Mouse (Mus musculus) heart, embryonic 12.5 days (tissue): Measurements from ENCODE around the gene Esrrb. TPM values are rescaled to one million over a fixed set of nuclear protein-coding genes. Genes with fewer than 3 reads are reported as not detected.

Source experiments
- ATAC-seq: fragments of 200-750 bp; cut with Nextera tagmentation; 2 replicates; pipeline ENCODE4 v1.8.0; 2017; ENCODE audit warnings: moderate TSS enrichment, moderate library complexity; ENCODE audit not compliant: insufficient number of reproducible peaks, low FRiP score
- H3K27ac ChIP-seq: fragments of 300-500 bp; sonication (generic); 2 replicates; pipeline ENCODE4 v1.5.1; 2016; ENCODE audit warnings: mild to moderate bottlenecking, moderate library complexity; ENCODE audit not compliant: poor library complexity, severe bottlenecking
- H3K27me3 ChIP-seq: fragments of 300-500 bp; sonication (generic); replicated peaks from 2 replicates; pipeline ENCODE4 v1.6.1; 2016; ENCODE audit warnings: mild to moderate bottlenecking, moderate library complexity
- H3K36me3 ChIP-seq: fragments of 300-500 bp; sonication (generic); 2 replicates; pipeline ENCODE4 v1.6.1; 2016; ENCODE audit warnings: mild to moderate bottlenecking, moderate library complexity
- H3K4me1 ChIP-seq: fragments of 300-500 bp; sonication (generic); replicated peaks from 2 replicates; pipeline ENCODE4 v1.6.1; 2016; ENCODE audit warnings: mild to moderate bottlenecking
- H3K4me2 ChIP-seq: fragments of 300-500 bp; sonication (generic); 2 replicates; pipeline ENCODE4 v1.6.1; 2016; ENCODE audit warnings: mild to moderate bottlenecking, moderate library complexity
- H3K4me3 ChIP-seq: fragments of 300-500 bp; sonication (generic); 2 replicates; pipeline ENCODE4 v1.5.1; 2016; ENCODE audit warnings: mild to moderate bottlenecking
- H3K9ac ChIP-seq: fragments of 300-500 bp; sonication (generic); 2 replicates; pipeline ENCODE4 v1.6.1; 2016; ENCODE audit warnings: mild to moderate bottlenecking, moderate library complexity
- H3K9me3 ChIP-seq: fragments of 300-500 bp; sonication (generic); replicated peaks from 2 replicates; pipeline ENCODE4 v1.6.1; 2016; ENCODE audit warnings: mild to moderate bottlenecking, moderate library complexity
- WGBS: fragments of 180-500 bp; shearing (Covaris S2); methylation state at CpG from one replicate; pipeline ENCODE4 v1.1.7; 2016; 5-methylcytosine and 5-hydroxymethylcytosine counted together
- polyA plus RNA-seq: library from polyadenylated mRNA; unstranded; fragments of >200 nt; fragmentation: Nextera tagmentation; extraction: Ambion mirVana; gene quantifications from 2 replicates; pipeline ENCODE4 v1.2.1, GENCODE M21; 2016

Esrrb gene
- polyA plus RNA-seq, 1 experiment from 2014 or later, result 3.5 TPM

DNA sequence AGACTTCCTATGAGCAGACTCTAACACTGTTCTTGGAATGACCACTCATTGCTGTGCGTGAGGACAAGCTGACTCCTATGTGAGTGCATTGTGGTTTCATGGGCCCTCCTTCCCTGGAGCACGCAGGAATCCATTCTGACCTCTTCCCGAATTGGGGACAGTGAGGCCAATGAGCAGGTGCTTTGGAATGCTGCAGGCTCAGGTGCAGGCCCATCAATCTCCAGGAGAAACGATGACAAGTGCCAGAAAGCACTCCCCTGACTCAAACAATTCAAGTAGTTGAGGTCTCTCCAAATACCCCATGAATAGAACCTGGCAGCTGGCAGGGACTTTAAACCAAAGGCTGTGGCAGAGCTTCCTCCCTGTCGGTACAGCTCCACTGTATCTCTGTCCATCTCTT, 3.4 kb downstream of the Esrrb start:
- H3K4me2 ChIP-seq, result no peak overlapping the region
- WGBS, result 23% methylated on average over 5 of the region's 5 CpGs
- no peak overlapping the region for H3K9ac ChIP-seq
- no peak overlapping the region for H3K4me3 ChIP-seq
- H3K9me3 ChIP-seq, result no peaks in the 10 kb centered on the region
- ATAC-seq, result no peak
- no peaks in the 10 kb centered on the region for H3K36me3 ChIP-seq
- H3K27ac ChIP-seq, result no peak overlapping the region
- H3K4me1 ChIP-seq, result peaks cover 38% of the 10 kb centered on the region
- 0 out of 2 replicates have a peak, but pooled peaks cover 5% of the 10 kb centered on the region for H3K27me3 ChIP-seq

DNA sequence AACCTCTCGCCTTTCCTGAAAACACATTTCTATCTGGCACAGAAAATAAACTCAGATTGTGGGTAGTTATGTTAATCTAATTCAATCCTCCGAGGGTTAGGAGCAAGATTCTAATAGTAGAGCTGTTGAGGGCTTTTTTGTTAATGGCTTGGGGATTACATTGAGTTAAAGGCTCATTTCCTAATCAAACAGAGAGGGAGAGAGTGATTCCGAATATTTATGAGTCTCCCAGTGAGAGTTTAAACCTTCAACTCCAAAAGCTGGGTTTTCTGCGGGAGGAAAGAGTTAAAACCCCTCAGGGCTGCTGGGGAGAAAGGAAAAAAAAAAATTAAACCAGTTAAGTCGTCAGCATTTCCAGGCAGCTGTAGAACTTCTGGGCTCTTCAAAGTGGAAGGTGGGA, 3.8 kb downstream of the Esrrb start:
- Histone ChIP-seq H3K27ac (no peak overlapping the region), H3K9ac (no peak overlapping the region), H3K27me3 (0 out of 2 replicates have a peak, but pooled peaks cover 1% of the 10 kb centered on the region), H3K4me1 (peaks cover 33% of the 10 kb centered on the region), H3K4me3 (no peak overlapping the region), H3K36me3 (no peaks in the 10 kb centered on the region), H3K9me3 (no peaks in the 10 kb centered on the region), H3K4me2 (no peak overlapping the region)
- no peak for ATAC-seq
- 30% methylated on average over 5 of the region's 5 CpGs for WGBS

GRCm38 (mm10) chr12:86370611-86371383, 9.9 kb downstream of the Esrrb start:
- WGBS, result 85% methylated on average over 17 of the region's 17 CpGs
- Histone ChIP-seq H3K4me3 (no peak overlapping the region), H3K4me2 (no peak overlapping the region), H3K4me1 (peaks cover 4% of the 10 kb centered on the region), H3K27ac (no peak overlapping the region), H3K9ac (no peak overlapping the region), H3K9me3 (no peaks in the 10 kb centered on the region), H3K36me3 (no peaks in the 10 kb centered on the region), H3K27me3 (no peaks in the 10 kb centered on the region)
- ATAC-seq, result no peak

GRCm38 (mm10) chr12:86374286-86374685, 13.4 kb downstream of the Esrrb start:
- H3K36me3 ChIP-seq, result no peaks in the 10 kb centered on the region
- H3K4me3 ChIP-seq, result no peak overlapping the region
- 78% methylated on average over 8 of the region's 8 CpGs for WGBS
- H3K9ac ChIP-seq, result no peak overlapping the region; the same call in 1 of the 2 replicates
- peaks cover 19% of the 10 kb centered on the region for H3K27me3 ChIP-seq
- H3K4me2 ChIP-seq, result no peak overlapping the region
- H3K4me1 ChIP-seq, result peaks cover 13% of the 10 kb centered on the region
- no peak overlapping the region for H3K27ac ChIP-seq
- ATAC-seq, result no peak
- no peaks in the 10 kb centered on the region for H3K9me3 ChIP-seq

- no peak for ATAC-seq
- no peak overlapping the region for H3K4me3 ChIP-seq
- H3K4me2 ChIP-seq, result no peak overlapping the region
Observed at GRCm38 (mm10) chr12:86379672-86380213, 18.8 kb downstream of the Esrrb start.

GRCm38 (mm10) chr12:86383803-86384202, 22.9 kb downstream of the Esrrb start:
- Histone ChIP-seq H3K4me1 (0 out of 2 replicates have a peak, but pooled peaks cover 10% of the 10 kb centered on the region), H3K4me2 (no peak overlapping the region), H3K4me3 (no peak overlapping the region), H3K36me3 (no peaks in the 10 kb centered on the region), H3K27ac (no peak overlapping the region), H3K27me3 (peaks cover 18% of the 10 kb centered on the region), H3K9ac (no peak overlapping the region), H3K9me3 (no peaks in the 10 kb centered on the region)
- no peak for ATAC-seq
- WGBS, result 34% methylated on average over 6 of the region's 6 CpGs

More at GRCm38 (mm10) chr12:86379672-86380213, 18.8 kb downstream of the Esrrb start:
- no peaks in the 10 kb centered on the region for H3K36me3 ChIP-seq
- no peaks in the 10 kb centered on the region for H3K9me3 ChIP-seq
- H3K27me3 ChIP-seq, result peaks cover 32% of the 10 kb centered on the region
- peaks cover 19% of the 10 kb centered on the region for H3K4me1 ChIP-seq
- H3K27ac ChIP-seq, result no peak overlapping the region
- H3K9ac ChIP-seq, result no peak overlapping the region
- WGBS, result 43% methylated on average over 15 of the region's 15 CpGs

DNA sequence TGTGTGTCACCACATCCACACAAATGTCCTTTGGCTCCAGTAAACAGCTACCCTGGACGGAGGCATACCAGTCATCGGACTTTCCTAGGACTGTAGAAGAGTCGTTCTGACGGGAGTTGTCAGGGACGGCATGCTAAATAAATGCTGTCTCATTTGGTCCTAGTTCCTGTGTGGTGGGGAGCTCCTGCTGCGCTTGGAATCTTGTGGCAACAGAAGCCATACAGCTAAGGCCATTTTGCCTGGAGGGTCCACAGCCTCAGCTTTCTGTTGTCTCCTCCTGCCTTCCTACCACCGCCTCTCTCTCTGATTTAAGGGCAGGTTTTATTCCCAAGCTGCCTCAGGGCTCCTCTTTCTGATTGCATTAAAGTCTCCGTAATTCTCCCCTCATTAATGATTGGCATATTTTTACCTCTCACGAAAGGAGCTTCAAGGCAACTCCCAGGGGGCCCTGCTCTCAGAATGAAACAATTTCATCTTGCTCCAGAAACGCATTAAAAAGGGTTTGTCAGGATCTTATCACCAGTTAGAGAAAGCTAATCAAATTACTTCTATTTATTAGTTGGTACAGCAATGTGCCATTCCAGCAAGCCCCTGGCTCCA, 26.9 kb downstream of the Esrrb start:
- Histone ChIP-seq H3K27me3 (no peaks in the 10 kb centered on the region), H3K4me1 (no peaks in the 10 kb centered on the region), H3K36me3 (no peaks in the 10 kb centered on the region), H3K27ac (no peak overlapping the region), H3K9ac (no peak overlapping the region), H3K4me3 (no peak overlapping the region), H3K4me2 (no peak overlapping the region), H3K9me3 (no peaks in the 10 kb centered on the region)
- WGBS, result 69% methylated on average over 10 of the region's 10 CpGs
- ATAC-seq, result no peak

DNA sequence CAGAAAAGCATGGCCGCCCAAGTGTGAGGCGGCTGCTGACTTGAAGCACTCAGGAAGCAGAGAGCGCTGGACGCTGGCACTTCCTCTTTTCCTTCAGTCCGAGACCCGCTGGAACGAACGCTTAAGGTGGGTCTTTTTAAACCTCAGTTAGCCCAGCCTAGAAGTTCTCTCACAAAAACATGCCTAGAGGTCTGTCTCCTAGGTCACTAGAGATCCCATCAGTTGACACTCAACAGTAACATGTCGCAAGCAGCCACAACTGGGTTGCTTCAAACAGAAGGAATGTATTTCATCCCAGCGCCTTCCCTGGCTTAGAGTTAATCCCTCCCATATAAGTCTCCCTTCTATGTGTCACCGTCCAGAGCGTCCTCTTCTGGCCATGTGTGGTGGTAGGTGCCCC, 33.9 kb downstream of the Esrrb start:
- Histone ChIP-seq H3K27me3 (no peaks in the 10 kb centered on the region), H3K4me1 (peaks cover 25% of the 10 kb centered on the region), H3K9me3 (no peaks in the 10 kb centered on the region), H3K27ac (peak overlapping the region; percentile 33; the same call in 1 of the 2 replicates), H3K4me2 (0 out of 2 replicates have a peak overlapping the region, but pooled peaks have one; percentile 5), H3K9ac (no peak overlapping the region), H3K36me3 (no peaks in the 10 kb centered on the region), H3K4me3 (no peak overlapping the region)
- WGBS, result 68% methylated on average over 12 of the region's 12 CpGs
- ATAC-seq, result no peak

GRCm38 (mm10) chr12:86395326-86395725, 34.4 kb downstream of the Esrrb start:
- no peak for ATAC-seq
- Histone ChIP-seq H3K9me3 (no peaks in the 10 kb centered on the region), H3K4me1 (peaks cover 25% of the 10 kb centered on the region), H3K9ac (0 out of 2 replicates have a peak overlapping the region, but pooled peaks have one; percentile 31), H3K4me3 (no peak overlapping the region), H3K36me3 (no peaks in the 10 kb centered on the region), H3K27ac (peak overlapping the region; percentile 33; the same call in 1 of the 2 replicates), H3K4me2 (peak overlapping the region; percentile 5; the same call in 1 of the 2 replicates), H3K27me3 (no peaks in the 10 kb centered on the region)
- 14% methylated on average over 7 of the region's 7 CpGs for WGBS

DNA sequence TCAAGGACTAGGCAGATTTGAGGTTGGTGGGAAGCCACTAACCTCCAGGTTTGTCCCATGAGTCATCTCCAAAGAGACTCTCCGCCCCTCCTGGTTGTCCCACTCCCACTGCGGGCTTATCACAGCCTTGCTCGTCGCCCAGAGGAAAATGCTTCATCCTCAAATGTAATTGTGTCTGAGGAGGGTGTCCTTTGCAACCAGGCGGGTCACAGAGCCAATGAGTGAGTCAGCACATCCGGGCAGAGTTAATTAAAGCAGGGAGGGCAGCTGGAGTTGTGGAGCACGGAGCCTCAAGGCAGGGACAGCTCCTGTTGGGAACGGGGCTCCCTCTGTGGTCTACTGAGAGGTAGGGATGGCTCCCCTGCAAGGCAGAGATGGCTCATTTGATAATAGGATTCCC, 37.8 kb downstream of the Esrrb start:
- 7% methylated on average over 8 of the region's 8 CpGs for WGBS
- no peak for ATAC-seq
- H3K36me3 ChIP-seq, result no peaks in the 10 kb centered on the region
- H3K27me3 ChIP-seq, result no peaks in the 10 kb centered on the region; the same call in 1 of the 2 replicates
- H3K27ac ChIP-seq, result no peak overlapping the region
- H3K9me3 ChIP-seq, result no peaks in the 10 kb centered on the region
- peaks cover 29% of the 10 kb centered on the region for H3K4me1 ChIP-seq
- H3K9ac ChIP-seq, result no peak overlapping the region
- H3K4me3 ChIP-seq, result no peak overlapping the region
- no peak overlapping the region for H3K4me2 ChIP-seq

DNA sequence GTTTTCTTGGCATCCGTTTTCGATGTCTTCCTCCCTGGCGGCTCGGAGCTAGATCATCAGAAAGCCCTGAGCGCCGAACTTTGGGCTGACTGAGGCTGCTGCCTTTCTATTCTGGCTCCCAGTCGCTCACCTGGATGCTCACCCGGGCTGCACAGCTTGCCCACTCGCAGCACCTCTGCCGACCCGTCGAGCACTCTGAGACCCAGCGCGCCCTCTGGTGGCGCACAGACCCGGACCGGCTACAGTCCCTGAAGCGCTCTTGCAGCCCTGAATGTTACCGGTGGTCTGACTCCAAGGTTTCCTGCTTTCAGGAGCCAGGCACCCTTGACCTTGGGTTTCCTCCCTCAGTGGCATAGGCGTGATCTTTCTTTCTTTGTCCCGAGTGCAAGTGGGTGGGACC, 41.8 kb downstream of the Esrrb start:
- H3K27me3 ChIP-seq, result no peaks in the 10 kb centered on the region; the same call in 1 of the 2 replicates
- H3K9me3 ChIP-seq, result no peaks in the 10 kb centered on the region
- H3K27ac ChIP-seq, result no peak overlapping the region
- WGBS, result 3% methylated on average over 21 of the region's 21 CpGs
- peak overlapping the region; percentile 62 for H3K4me2 ChIP-seq
- ATAC-seq, result 0 out of 2 replicates have a peak, but pooled peaks have one; percentile 40
- H3K9ac ChIP-seq, result no peak overlapping the region
- H3K4me1 ChIP-seq, result peaks cover 16% of the 10 kb centered on the region
- H3K4me3 ChIP-seq, result peak overlapping the region; percentile 21; the same call in 1 of the 2 replicates
- no peaks in the 10 kb centered on the region for H3K36me3 ChIP-seq
